Mouse (Mus musculus) spleen, postnatal 10 days (tissue): ENCODE measurements around the gene Zrsr1.

Experiments used
- DNase-seq, 2 experiments: peaks; one replicate each; pipeline ENCODE4 v3.0.0; 2021 to 2022; ENCODE audit warnings: low spot score in 2 of 2

Gene Zrsr1

GRCm38 (mm10) chr11:22971835-22972709 lies at the start of gene Zrsr1:
Gene Zrsr1 (plus strand): TSS chr11:22972005.
- DNase-seq = peak; percentile 55 to 69

- no peak for DNase-seq
Measured at GRCm38 (mm10) chr11:22922546-22922945, 49.3 kb upstream of the Zrsr1 start.

DNA sequence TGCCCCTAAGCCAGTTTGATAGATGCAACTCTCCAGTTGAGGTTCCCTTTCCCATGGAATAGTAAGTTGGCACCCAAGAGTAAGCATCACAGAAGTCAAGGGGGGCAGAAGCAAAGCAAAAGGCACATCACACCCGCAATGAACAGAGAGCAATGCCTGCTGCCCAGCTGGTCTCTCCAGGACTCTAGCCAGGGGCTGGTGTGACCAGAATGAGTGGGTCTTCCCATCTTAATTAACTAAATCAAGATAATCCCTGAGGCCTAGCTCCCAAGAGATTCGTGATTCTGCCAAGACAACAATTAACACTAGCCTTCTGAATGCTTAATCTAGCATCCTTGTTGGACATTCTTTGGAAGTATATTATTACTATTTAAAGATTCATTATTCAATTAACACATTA lies 48.2 kb upstream of the Zrsr1 start:
- DNase-seq = no peak

DNA sequence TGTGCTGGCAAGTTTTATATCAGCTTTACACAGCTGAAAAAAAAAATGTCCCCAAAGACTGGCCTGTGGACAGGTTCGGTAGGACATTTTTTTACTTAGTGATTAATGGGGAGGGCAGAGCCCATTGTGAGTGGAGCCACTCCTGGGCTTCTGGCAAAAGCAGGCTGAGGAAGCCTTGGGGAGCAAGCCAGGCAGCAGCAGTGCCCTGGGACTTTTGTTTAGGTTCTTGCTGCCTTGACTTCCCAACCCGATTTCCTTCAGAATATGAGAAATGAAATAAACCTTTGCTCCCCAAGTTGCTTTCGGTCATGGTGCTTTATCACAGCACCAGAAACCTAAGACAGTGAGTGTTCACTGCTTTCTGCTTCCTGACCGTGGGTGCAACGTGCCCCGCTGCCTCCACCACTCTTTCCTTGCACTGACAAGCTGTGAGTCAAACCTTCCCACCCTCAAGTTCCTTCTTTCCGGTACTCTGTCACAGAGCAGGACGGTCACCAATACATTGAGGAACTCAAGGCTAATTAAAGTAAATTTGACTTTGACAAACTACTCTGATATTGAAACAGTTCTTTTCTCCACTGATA lies 43.1 kb upstream of the Zrsr1 start:
- DNase-seq = no peak

DNA sequence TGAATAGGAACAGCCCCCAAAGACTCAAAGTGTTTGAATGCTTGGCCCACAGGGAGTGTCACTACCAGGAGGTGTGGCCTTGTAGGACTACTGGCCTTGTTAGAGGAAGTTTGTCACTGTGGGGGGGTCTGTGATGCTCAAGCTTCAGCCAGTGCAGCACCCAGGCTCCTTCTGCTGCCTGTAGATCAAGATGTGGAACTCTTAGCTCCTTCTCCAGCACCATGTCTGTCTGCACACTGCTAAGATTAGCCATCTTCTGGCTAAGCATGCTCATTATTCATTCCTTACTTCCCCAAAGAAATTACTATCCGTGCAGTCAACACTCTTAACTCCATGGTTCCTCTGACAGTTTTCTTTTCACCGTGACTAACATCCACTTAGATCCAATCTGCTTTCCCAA lies 41.7 kb upstream of the Zrsr1 start:
- no peak for DNase-seq

DNA sequence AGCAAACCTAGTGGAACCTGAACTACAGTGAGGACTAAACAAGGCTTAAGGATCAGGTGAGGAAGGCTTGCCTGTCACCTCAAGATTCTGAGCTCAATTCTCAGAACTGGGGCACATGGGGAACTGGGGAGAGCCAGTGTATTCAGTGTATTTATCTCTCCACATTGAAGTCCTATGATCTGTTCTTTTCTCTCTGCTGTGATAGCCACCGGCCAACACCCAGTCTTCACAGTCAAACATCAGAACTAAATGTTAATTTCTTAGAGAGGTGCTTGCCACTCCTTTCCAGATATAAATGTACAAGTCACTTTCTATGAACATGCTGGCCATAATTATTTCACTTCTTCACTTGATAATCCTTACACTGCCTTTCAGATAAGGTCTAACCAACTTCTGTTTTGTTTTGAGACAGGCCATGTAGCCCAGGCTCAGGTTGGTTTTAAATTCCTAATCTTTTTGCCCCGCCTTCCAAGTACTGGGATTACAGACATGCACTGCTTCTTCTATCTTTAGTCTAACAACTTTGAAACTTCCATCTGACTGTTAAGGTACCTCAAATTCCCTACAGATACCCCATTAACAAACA lies 40.4 kb upstream of the Zrsr1 start:
- no peak for DNase-seq

DNA sequence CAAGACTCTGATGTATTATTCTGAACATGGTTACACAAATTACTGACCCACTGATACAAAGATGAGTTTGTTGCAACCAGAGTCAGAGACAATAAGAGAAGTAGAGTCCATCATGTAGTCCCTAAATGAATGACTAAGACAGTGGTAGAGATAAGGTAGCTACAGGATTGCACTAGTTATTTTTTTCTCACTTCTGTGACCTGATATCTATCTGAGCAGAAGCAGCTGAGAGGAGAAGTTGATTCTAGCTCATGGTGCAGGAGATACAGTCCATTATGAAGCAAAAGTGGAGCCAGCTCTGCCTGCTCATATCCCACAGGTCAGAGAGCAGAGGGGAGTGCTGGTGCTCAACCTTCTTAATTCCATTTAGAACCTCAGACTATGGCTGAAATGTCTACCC lies 39.6 kb upstream of the Zrsr1 start:
- no peak for DNase-seq

GRCm38 (mm10) chr11:22936446-22937125 lies 35.2 kb upstream of the Zrsr1 start:
- peak in 1 of 2 experiments; percentile 53 for DNase-seq

DNA sequence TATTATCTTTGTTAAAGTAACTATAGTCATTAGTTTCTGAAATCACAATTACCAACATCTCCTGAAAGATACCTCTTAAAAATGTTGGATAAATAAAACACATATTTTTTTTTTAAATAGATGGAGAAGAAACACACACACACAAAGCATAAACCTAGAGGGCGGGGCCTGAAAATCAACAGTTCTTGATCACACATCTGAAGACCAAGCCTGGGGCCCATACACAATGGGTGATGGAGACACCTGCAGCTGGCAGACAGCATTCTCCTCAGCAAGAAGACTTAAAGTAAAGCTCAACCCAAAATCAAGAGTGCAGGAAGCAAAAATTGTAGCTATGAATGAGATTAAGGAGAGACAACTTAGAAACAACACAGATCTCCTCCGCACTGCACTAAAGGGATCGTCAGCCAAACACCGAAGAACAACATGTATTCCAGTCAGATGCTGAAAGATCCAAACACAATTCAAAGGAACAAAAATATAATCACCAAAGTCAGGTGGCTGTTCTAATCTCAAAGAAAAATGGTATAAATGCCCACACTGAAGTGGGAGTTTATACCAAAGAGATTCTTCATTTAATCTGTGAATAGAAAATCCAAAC lies 34.0 kb upstream of the Zrsr1 start:
- DNase-seq = no peak

GRCm38 (mm10) chr11:22938983-22939382 lies 32.8 kb upstream of the Zrsr1 start:
- no peak for DNase-seq

GRCm38 (mm10) chr11:22949101-22949500 lies 22.7 kb upstream of the Zrsr1 start:
- DNase-seq = no peak

- DNase-seq = peak in 1 of 2 experiments; percentile 53
Measured at GRCm38 (mm10) chr11:22950131-22950530, 21.7 kb upstream of the Zrsr1 start.

DNA sequence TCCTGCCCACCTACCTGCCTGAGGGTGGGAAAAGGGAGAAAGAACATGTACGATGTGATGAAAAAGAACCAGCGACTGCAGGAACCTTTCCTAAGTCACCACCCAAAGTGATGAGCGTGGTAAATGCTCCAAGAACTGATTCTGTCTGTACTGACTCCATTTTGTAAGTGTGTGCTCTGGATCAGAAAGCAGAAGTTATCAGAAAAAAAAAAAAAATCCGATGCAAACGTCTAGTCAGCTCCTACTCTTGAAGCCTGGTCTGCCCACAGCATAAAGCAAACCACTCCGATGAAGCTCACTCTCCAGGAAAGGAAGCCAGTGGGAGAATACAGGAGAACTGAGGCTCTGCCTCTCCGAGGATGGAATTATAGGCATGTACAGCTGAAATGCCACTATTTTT lies 19.1 kb upstream of the Zrsr1 start:
- DNase-seq = no peak

- no peak for DNase-seq
Measured at GRCm38 (mm10) chr11:22956346-22956745, 15.5 kb upstream of the Zrsr1 start.

GRCm38 (mm10) chr11:22956830-22957229 lies 15.0 kb upstream of the Zrsr1 start:
- DNase-seq = peak; percentile 36 to 74

DNA sequence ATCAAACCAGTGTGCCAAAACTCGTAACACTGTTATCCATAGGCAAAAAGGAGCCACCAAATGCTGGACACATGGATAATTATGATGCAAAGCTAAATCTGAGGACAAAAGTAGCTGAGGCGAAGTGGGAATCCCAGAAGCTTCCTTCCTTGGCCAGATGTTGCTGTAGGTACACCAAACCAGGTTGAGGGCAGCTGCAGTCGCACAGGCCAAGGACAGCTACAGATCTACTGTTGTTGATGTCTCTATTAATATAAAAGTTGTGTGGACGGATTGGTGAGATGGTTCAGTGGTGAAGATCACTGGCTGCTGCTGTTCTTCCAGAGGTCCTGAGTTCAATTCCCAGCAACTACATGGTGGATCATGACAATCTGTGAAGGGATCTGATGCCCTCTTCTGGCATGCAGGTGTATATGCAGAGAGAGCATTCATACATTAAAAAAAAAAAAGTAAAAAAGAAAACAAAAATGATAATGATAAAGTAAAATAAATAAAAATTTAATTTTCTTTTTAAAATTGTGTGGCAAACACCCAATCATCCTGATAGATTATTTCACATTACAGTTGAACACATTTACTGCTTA lies 13.9 kb upstream of the Zrsr1 start:
- DNase-seq = no peak

DNA sequence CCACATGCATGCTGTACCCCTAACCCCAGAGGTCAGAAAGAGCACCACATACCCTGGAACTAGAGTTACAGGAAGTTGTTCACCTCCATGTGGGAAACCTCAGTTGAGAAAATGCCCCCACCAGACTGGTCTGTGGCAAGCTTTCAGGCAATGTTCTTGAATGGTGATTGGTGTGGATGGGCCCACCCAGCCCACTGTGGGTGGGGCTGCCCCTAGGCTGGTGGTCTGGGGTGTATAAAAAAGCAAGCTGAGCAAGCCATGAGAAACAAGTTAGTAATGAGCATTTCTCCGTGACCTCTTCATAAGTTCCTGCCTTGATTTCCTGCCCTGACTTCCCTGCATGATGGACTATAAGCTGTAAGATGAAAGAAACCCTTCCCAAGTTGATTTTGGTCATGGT lies 9.7 kb upstream of the Zrsr1 start:
- DNase-seq = no peak

DNA sequence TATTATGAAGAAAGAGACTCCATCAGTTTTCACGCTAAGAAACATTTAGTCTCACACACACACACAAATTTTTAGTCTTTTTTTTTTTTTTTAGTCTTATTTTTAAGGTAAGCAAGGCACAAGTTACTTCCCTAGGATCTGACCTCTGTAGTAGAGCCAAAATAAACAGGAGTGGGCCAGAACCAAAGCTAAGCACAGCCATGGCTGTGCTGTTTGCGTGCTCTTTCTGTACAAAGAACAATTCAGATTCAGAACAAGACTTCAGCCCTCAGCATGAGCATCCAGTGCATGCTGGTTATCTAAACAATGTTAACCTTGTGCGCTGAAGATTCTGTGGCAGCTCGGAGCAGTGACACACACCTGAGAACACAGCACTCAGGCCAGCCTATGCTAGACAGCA lies 7.4 kb upstream of the Zrsr1 start:
- DNase-seq = no peak

- no peak for DNase-seq
Measured at GRCm38 (mm10) chr11:22965503-22965902, 6.3 kb upstream of the Zrsr1 start.

DNA sequence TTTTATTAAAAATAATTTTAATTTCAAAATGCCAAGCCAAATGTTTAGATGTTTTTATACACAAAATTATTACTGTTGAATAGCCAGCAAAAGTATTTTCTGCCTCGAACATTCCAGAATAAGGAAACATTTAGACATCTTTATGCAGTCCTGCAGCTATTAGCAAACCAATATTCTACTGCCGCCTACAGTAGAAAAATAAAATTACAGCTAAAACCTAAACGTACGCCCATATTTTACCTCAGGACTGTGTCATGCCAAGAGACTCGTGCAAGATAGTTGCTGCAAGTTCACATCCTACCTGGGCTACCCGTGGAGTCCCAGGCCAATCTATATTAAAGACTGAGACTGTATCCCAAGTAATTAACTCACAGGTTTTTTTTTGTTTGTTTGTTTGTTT lies 2.3 kb upstream of the Zrsr1 start:
- DNase-seq = no peak

DNA sequence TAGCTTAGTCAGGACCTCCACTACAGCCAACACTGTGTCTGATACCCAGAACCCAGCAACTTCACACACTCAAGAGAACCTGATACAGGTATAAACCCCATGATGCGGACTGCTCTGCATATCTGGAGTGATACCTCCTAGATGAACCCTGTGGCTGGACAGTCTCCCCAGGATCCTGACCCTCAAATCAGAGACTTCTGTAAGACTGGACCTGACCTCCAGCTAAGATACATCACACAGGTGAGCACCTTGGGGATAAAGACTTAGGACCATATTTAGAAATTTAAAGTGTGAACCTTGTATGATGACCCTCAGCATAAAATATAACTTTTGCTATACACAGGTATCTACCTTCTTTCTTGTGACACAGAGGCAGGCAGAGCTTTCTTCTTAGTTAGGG lies 1.3 kb upstream of the Zrsr1 start:
- no peak for DNase-seq
